Mouse (Mus musculus) brain, embryonic 14.5 days (tissue): ENCODE measurements at regions not wholly inside any gene's neighbourhood (a gene's known extent, or its start where the extent isn't known, plus 50 kb on each side); places are given as distances from the start of the nearest gene placed in this dataset.

Source experiments
- CTCF ChIP-seq: fragments of 200-500 bp; IDR thresholded peaks from 2 replicates; pipeline ENCODE4 v1.5.1; 2012; ENCODE audit warnings: inconsistent platforms, mild to moderate bottlenecking, moderate library complexity, borderline replicate concordance; ENCODE audit not compliant: insufficient read depth, insufficient read length; ENCODE audit errors: extremely low read depth
- POLR2A ChIP-seq: fragments of 200-500 bp; IDR thresholded peaks from 2 replicates; pipeline ENCODE4 v1.6.1; 2012; ENCODE audit warnings: mild to moderate bottlenecking, inconsistent platforms, borderline replicate concordance; ENCODE audit not compliant: poor library complexity, insufficient read depth, insufficient read length, severe bottlenecking; ENCODE audit errors: extremely low read depth

- no peak for TF ChIP-seq CTCF
- TF ChIP-seq POLR2A: no peak
These were observed 156.9 kb upstream of the Elavl2 start for GRCm38 (mm10) chr4:91557452-91557851.
